Mouse (Mus musculus) thymus, adult 2 months (tissue): ENCODE data around the gene Ptges2.

Source experiments
- CTCF ChIP-seq: fragments of 200-500 bp; IDR thresholded peaks from 2 replicates; pipeline ENCODE4 v1.5.1; 2012; ENCODE audit warnings: mild to moderate bottlenecking, control low read depth, low read length, moderate library complexity, borderline replicate concordance; ENCODE audit not compliant: control insufficient read depth, poor library complexity, insufficient read depth; ENCODE audit errors: extremely low read depth
- POLR2A ChIP-seq: fragments of 200-500 bp; IDR thresholded peaks from 2 replicates; pipeline ENCODE4 v1.6.1; 2012; ENCODE audit warnings: mild to moderate bottlenecking, low read length, control low read depth, moderate library complexity; ENCODE audit not compliant: control insufficient read depth, poor library complexity, insufficient read depth; ENCODE audit errors: extremely low read depth

- TF ChIP-seq CTCF: no peak
- TF ChIP-seq POLR2A: no peak
Measured at GRCm38 (mm10) chr2:32396695-32397094, 999 bp downstream of the Ptges2 start.
